Mouse (Mus musculus): ENCODE measurements at regions not wholly inside any gene's neighbourhood (a gene's known extent, or its start where the extent isn't known, plus 50 kb on each side); places are given as distances from the start of the nearest gene placed in this dataset.

DNA sequence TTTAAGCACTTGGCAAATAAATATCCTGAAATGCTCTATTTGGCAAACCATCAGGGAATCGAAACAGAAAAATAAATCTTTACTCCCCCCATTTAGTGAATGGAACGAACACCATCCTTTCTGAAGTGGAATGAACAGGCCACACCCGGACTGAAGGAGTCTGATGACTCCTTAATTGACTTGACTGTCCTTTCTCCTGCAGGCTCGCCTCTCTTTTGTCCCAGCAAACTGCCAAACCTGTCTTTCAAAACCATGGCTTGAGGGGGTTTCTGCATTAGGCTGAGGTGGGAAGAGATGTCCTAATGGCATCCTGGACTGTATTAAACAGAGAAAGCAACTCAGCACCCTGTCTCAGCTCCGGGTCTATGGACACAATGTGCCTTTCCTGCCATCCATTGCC lies 234.1 kb downstream of the Ankrd50 start:
- no peak for TF ChIP-seq TCF3 (IDR thresholded peaks at IDR 0.05; ENCODE audit: insufficient read length, low read depth)
- TF ChIP-seq MYOD1 (IDR thresholded peaks at IDR 0.05; ENCODE audit: control insufficient read depth in 1 of 3, insufficient read length in 2 of 3, low read depth in 2 of 3) = no peak
- no peak for TF ChIP-seq MYOG (IDR thresholded peaks at IDR 0.05; ENCODE audit: control insufficient read depth in 1 of 3, insufficient read depth in 1 of 3, insufficient read length in 2 of 3, low read depth in 2 of 3)
- TF ChIP-seq POLR2A (IDR thresholded peaks at IDR 0.05; ENCODE audit: insufficient read length, low read depth) = no peak
- no peak for TF ChIP-seq USF1 (IDR thresholded peaks at IDR 0.05; ENCODE audit: low read depth)
- TF ChIP-seq CEBPB (IDR thresholded peaks at IDR 0.05; ENCODE audit: insufficient read depth, poor library complexity, severe bottlenecking) = no peak
- no peak for TF ChIP-seq MAX (IDR thresholded peaks at IDR 0.05; ENCODE audit: low read depth)
- TF ChIP-seq POLR2AphosphoS2 (IDR thresholded peaks at IDR 0.05; ENCODE audit: insufficient read length, low read depth) = no peak

Measured in myocyte (in vitro differentiated cells).